Mouse (Mus musculus) heart, adult 9 months (tissue): ENCODE measurements around the gene Plcd3.

Experiments
- DNase-seq, 2 experiments: peaks; one replicate each; pipeline ENCODE4 v3.0.0; 2022; ENCODE audit warnings: low spot score in 2 of 2

Plcd3 gene

GRCm38 (mm10) chr11:103117591-103118009 lies 16.1 kb upstream of the Plcd3 start:
- no peak for DNase-seq

GRCm38 (mm10) chr11:103116959-103117590 lies 15.6 kb upstream of the Plcd3 start:
- peak; percentile 78 to 82 for DNase-seq

- DNase-seq = peak; percentile 100
Observed at GRCm38 (mm10) chr11:103116008-103116818, 14.8 kb upstream of the Plcd3 start, which contains the start of gene Hexim1. TSS of gene Hexim1 (plus strand) at chr11:103116231.

- peak; percentile 88 to 89 for DNase-seq
Observed at GRCm38 (mm10) chr11:103115163-103116007, 13.9 kb upstream of the Plcd3 start.

GRCm38 (mm10) chr11:103114270-103114943 lies 12.9 kb upstream of the Plcd3 start:
- no peak for DNase-seq

GRCm38 (mm10) chr11:103113771-103114170 lies 12.3 kb upstream of the Plcd3 start:
- DNase-seq = no peak

GRCm38 (mm10) chr11:103113005-103113404 lies 11.5 kb upstream of the Plcd3 start:
- no peak for DNase-seq

GRCm38 (mm10) chr11:103112552-103112912 lies 11.1 kb upstream of the Plcd3 start:
- no peak for DNase-seq

- peak; percentile 84 to 87 for DNase-seq
Observed at GRCm38 (mm10) chr11:103111881-103112551, 10.6 kb upstream of the Plcd3 start.

GRCm38 (mm10) chr11:103111301-103111700 lies 9.8 kb upstream of the Plcd3 start:
- no peak for DNase-seq

- no peak for DNase-seq
Observed at GRCm38 (mm10) chr11:103106386-103106785, 4.9 kb upstream of the Plcd3 start.

GRCm38 (mm10) chr11:103105810-103106209 lies 4.4 kb upstream of the Plcd3 start:
- DNase-seq = no peak

- DNase-seq = no peak
Observed at GRCm38 (mm10) chr11:103105180-103105725, 3.8 kb upstream of the Plcd3 start.

GRCm38 (mm10) chr11:103104469-103104868 lies 3.0 kb upstream of the Plcd3 start:
- DNase-seq = no peak

- no peak for DNase-seq
Observed at GRCm38 (mm10) chr11:103103621-103104020, 2.2 kb upstream of the Plcd3 start.

GRCm38 (mm10) chr11:103102725-103103349 lies 1.4 kb upstream of the Plcd3 start:
- DNase-seq = peak; percentile 97 to 98

- peak; percentile 84 to 85 for DNase-seq
Observed at GRCm38 (mm10) chr11:103101866-103102501, 526 bp upstream of the Plcd3 start.

- no peak for DNase-seq
Observed at GRCm38 (mm10) chr11:103100361-103100760, 1.1 kb downstream of the Plcd3 start.

- DNase-seq = no peak
Observed at GRCm38 (mm10) chr11:103099352-103099940, 2.0 kb downstream of the Plcd3 start.
